Mouse (Mus musculus): ENCODE results near the gene Hnrnph3.

- no peak for TF ChIP-seq EP300 (IDR thresholded peaks at IDR 0.05; ENCODE audit: low read depth)
- no peak for TF ChIP-seq CTCF (IDR thresholded peaks at IDR 0.05; ENCODE audit: low read depth)
Observed at GRCm38 (mm10) chr10:63021702-63022101, 2.3 kb downstream of the Hnrnph3 start.
